Mouse (Mus musculus) frontal cortex, postnatal 36 days (tissue): ENCODE results near the gene Plin4.

Experiments
- DNase-seq, 2 experiments: peaks; one replicate each; pipeline ENCODE4 v3.0.0; 2022; ENCODE audit warnings: low spot score in 2 of 2

Gene Plin4

DNA sequence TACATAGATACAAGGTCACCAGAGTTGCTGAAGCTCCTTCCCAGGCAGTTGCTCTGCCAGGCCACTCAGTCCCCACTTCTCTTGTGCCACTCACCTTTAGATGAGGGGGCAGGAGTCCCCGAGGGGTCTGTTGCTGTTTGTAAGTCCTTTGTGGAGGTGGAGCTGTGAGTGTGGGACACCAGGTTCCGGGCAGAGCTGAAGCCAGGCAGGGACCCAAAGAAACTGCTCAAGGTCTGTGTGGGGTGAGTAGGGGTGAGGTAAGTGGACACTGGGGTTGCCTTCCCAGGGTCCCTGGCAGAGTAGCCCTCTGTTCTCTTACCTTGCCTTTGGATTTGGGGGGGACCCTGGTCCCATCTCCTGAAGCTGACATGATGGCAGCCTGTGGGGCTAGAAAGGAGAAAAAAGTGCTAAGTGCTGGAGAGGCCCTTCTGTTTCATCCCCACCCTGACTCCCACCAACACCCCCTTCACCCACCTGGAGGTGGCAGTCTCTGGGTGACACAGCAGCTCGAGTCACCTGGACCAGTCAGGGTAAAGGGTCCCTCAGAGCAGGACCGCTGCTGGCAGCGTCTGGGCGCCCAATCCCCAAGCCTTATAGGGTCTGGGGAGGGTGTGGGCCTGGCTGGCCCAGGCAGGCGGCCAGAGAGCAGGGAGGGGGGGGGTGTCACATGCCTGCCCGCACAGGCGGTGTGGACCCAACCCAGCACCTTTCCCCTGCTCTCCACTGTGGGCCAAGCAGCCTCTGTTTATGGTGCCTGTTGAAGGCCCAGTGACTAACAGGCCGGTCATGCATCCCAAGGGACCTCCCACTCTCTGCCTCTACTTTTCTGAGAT, at the start of gene Plin4:
Gene Plin4 (minus strand): TSS at position 585 of the 833 bp plus-strand sequence.
- no peak for DNase-seq

DNA sequence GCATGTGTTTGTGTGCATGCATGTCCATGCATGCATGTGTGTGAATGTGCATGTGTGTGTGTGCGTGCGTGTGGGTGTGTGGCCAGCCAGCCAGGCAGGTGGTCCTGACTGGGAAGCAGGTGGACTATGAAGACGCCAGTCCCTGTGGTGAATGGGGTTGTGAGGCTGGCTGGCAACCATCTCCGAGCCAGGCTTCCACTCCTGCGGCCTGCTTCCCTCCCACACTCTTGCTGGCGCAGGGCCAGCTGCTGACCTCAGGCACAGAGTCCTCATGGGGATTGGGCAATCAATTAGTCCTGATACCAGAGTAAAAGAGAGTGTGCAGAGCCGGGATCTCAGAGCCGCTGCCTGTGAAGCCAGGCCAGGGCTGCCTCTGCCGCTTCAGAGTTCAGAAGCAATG, 44.0 kb upstream of the Plin4 start:
- no peak for DNase-seq

DNA sequence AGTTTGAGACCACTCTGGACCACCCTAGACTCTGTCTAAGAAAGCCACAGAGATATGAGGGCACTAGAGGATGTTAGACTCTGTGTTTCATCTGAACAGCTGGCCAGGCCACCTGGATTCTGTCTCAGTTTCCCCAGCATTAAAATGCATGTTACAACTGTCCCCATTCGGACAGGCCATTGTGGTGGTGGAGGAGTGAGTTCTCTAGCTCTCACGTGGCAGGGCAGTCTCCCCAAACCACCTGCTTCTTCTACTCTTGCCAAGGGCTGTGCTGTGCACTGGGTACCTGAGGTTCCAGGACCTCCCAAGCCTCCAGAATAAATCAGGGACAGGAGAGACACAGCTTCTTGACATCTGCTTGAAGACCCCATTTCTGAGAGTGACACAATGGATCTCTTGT, 40.3 kb upstream of the Plin4 start:
- DNase-seq: no peak

DNA sequence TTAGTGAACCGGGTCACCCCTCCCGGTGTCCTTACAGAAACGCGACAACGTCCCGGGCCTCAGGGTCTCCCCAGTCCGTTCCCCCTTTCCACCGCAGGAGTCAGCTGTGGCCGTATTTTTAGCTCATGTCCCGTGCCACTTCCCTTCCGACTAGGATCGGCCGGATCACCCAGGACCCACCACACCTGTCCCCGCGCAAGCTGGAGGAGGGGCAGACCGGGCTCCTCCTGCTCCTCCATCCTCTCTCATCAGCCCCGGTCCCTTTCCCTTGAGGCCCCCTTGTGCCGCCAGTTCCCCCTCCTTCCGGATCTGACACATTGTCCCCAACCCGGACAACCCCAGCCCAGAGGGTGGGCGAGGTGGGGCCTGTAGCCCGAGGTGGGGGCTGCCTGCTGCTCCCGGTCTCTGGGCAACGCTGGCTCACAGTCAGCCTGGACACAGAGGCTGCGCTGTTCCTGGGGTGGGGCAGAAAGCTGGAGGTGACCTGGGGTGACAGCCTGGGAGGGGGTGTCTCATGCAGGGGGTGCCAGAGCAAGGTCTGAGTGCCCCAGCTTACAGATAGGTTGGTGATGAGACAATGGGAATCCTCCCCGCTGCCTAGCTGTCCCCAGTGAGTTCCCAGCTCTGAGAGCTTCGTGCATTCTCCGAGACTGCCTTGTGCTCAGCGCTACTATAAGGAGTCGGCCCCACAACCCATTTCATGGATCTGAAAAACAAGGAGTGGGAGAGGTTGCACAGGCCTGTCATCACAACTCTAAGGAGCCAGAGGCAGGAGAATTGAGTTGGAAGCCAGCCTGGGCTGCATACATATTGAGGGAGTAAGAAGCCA, 39.4 kb upstream of the Plin4 start:
- no peak for DNase-seq

DNA sequence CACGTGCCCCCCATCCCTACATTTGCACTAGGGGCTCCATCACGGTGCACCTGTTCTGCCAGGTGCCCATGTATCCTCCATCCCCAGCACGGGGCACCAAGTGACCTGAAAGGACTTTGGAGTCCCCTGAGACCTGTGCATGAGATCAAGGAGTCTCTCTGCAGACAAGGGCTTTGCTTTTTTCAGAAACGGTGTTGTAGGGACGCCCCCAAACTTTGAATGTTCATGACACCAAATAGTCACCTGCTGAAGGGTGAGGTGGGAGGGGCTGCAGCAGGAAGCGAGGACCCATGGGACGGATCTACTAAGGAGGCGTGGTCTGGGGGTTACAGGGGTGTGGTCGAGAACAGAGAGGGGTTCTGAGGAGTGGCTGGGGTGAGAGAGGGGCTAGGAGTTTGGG, 38.7 kb upstream of the Plin4 start:
- no peak for DNase-seq

DNA sequence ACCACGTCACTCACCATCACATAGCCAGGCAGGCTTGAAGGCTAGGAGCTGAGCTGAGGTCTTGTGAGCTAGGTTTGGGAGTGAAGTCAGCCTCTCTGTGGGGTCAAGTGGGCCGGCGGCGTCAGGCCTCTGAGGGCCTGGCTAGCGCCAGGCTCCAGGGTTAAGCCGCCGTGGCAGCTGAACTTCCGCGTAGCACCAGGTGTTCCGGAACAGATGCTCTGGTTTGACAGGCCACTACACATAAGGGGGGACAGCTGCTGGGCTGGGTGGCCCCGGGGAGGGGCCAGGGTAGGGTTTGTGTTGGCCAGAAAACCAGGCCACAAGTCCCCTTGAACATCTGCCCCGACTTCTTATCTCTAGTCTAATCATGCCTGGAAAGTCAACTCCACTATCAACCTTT, 37.8 kb upstream of the Plin4 start:
- no peak for DNase-seq

DNA sequence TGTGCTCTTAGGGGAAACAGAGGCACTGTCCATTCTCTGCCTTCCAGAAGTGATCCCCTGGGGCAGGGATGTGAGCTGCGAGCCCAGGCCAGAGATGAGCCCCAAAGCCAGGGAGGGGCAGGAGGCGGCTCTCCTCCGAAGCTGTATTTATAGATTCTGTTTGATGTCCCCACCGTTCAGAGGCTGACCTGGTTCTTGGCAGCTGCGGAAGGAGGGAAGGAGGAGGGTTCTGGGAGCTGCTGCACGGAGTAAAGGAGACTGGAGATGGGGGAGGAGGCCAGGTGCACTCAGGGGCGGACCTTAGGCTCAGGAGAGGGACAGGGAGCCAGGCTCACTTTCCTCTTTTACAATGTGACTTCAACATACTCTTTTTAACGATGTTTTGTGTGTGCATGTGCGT, 36.5 kb upstream of the Plin4 start:
- DNase-seq: no peak

DNA sequence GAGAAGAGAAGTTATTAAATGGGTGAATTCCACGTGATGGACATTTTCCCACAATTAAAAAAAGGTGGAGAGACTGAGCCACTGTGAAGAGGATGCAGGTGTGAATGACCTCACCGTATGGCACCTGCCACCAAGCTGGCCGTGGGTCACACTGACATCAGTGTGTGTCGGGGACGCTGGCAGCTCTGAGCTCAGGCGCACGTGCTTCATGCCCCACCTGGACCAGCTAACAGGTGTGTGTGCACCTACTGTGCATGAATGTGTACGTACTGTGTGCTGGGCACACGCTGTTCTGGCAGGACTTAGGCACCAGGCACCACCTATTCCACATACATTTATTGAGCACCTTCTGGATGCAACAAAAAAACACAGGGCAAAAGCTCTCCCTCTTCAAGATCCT, 34.9 kb upstream of the Plin4 start:
- no peak for DNase-seq

DNA sequence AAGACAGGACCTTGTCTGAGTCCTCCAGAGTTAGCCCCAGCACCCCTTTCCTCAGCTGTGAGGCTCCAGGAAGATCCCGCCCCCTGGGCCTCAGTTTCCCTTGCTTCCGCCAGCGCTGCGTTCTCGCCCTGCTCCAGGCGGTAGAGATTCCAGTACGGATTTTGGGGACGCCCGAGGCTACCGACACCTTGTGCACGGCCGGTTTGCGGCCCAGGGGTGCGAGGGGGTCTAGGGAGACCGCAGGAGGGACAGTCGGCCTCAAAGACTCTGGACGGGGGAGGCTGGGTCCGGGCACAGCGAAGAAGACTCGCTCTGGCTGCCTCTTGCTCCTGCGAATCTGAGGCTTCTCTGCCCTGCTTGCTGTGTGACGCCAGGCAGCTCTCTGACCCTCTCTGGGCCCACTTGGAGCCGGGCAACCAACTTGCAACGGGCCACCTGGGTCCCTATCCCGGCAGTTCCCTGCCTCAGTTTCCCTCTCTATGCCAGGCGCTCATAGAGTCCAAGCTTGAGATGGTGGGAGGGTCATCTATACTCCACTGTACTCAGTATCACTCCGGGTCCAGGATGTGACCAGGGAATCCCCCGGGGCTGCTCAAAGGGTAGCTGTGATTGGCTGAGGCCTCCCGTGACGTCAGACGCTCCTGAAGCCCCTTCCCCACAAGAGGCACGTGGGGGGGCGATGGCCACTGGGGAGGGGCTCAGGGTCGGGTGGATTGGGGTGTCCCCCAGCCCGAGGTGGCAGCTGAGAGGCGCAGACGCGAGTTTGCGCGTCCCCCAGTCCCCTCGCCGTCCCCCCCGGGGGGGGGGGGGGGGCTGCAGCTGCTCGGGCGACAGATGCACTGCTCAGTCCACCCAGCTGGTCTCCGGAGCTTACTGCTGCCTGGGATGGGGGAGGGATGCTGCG, 32.4 kb upstream of the Plin4 start:
- DNase-seq: peak; percentile 74 to 76

DNA sequence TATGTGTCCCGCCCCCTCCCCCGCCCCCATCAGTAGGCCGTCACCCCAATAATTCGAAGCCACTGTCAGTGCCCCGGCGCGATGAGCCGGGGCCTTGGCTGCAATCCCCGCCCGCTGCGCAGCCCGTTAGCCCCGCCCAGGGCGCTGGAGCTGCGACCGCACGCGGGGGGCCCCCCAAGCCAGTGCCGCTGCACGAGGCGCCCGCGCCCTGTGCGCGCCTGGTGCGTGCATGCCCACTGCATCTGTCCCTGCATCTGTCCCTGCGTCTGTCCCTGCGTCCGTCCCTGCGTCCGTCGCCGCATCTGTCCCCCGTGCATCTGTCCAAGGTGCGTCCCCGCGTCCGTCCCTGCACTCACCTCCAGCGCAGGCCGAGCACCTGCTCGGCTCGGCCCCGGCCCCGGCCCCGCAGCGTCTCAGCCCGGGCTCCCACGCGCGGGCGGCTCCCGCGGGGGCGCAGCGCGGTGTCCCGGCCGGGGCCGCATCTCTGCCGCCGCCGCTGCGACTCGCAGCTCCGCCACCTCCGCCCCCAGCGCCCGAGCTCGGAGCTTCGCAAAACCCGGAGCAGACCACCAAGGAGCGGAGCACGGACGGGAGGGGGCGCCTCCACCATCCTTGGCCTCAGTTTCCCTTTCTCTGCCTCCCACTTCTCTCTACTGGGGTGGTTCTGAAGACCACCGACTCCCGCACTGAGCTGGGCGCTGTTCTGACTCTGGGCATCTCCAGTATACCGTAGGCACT, 30.4 kb upstream of the Plin4 start, which contains the start of gene Sema6b:
Gene Sema6b (minus strand): TSS at position 486 of the 738 bp plus-strand sequence.
- peak; percentile 83 to 85 for DNase-seq

DNA sequence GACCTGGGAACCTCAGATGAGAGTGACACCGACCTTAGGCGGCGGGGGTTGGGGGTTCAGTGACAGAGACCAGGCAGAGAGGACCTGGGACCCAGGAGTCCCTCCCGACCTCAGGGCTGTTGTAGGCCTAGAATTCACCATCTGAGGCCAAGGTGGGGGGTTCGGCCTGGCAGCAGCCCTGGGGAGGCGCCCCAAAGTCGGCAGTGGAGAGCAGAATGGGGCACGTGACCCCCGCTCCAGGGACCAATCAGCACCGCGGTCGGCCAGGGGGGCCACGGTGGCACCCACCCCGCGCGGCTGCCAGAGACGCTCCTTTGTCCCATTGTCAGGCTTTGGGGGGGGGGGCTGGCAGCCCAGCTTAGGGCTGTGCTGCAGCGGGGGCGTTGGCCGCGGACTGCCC, 29.8 kb upstream of the Plin4 start:
- no peak for DNase-seq

DNA sequence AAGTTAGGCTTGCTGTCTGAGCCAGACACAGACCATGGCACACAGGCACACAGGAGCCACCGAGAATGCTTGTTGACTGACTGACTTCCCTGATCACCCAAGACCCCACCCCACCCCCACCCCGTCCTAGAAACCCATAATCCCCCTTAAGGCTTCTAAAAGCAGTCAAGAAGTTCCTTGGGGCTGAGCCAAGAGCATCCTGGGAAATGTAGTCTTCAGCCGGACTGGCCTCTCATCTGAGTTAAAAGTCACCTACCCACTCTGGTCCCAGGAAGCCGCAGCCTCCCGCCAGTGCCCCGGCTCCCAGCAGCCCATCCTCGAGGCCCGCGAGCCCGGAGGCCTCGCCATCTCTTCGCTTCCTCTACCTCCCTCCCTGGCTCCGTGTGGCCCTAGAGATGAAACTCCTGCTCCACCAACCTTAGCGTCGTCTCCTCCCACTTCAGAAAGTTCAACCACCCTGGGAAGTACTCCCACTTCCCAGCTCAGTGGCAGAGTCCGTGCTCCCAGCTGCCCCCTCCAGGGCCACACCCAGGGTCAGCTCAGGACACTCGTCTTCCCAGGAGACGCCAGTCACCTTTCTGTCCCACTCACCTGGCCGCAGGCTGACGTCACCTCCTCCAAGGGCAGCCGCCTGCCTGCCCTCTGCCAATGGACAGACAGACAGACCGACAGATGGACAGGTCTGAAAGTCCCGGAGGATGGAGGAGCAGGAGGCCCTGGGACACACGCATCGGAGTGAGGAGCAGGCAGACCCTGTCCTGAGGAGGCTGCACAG, 28.4 kb upstream of the Plin4 start:
- DNase-seq: no peak

DNA sequence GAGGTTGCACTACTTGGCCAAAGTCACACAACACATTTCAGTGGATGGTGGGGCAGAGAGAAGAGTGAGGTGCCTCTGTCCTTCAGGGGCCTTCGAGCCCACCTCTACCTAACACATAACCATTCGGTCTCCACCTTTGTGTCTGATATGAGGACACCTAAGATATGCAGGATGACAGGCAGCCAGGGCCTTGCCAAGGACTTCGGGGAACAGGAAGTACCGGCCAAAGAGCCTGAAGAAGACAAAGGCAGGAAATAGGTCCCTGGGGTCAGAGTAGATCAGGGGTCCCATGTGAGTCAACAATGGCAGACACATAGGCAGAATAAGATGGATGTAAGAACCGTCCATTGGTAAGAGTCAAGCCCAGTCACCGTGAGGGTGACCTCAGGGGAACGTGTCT, 27.0 kb upstream of the Plin4 start:
- DNase-seq: no peak

DNA sequence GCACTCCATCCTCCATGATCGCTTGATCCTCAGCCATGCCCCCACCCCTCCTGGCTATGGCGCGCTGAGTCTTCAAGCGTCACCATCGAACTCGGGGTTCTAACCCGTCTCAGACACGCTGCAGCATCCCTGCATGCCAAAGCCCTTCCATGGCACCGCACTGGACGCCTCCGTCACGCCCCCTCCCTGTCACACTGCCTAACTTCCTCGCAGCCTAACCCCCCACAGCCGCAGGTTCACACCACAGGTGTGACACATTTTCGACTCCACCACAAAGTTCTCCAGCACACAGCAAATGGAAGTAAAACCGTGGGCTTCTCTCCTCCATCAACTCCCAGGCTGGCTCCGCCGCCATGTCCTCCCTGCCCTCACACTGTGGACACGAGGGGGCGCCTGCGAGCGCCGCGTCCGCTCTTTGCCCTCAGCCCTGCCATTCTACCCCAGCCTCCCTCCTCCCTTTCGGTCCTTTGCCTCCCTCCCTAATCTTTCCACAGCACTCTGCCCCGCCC, 24.9 kb upstream of the Plin4 start:
- DNase-seq: peak in 1 of 2 experiments; percentile 46

DNA sequence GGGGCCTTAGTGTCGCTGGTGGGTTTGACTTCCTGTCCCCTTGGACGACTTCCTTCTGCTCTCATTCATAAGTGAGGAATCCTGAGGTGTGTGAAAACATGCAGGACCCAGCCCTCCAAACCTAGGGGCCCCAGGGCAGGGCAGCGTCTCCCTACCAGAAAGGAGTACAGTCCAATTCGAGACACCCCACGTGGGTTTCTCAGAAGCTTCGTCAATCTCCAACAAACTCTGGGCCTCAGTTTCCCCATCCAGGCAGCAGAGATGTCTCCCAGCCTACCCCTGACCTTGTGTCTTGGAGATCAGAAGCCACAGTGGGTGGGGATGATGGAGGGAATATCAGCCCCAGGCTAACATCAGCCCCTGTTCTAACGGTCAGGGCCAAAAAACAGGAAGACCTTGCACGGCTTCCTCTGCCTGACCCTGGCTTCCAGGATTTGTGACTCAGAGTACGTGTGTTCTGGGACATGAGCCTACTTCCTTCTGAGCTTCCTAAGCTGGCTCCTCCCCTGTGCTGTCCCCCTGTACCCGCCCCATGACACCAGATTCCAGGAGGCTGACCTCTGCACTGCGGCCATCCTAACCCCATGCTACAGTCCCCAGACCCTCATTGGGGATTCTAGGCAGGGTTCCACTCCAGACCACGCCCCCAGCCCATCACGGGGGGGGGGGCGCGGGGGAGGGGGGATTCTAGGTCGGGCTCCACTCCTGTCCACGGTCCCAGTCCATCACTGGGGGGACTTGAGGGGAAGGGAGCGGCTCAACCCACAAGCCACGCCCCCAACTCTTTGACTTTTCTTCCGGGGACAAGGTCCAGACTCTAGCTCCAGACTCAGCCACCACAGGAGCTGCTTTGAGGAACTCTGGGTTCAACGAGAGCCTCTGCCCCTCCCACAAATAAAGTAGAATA, 24.1 kb upstream of the Plin4 start:
- no peak for DNase-seq

DNA sequence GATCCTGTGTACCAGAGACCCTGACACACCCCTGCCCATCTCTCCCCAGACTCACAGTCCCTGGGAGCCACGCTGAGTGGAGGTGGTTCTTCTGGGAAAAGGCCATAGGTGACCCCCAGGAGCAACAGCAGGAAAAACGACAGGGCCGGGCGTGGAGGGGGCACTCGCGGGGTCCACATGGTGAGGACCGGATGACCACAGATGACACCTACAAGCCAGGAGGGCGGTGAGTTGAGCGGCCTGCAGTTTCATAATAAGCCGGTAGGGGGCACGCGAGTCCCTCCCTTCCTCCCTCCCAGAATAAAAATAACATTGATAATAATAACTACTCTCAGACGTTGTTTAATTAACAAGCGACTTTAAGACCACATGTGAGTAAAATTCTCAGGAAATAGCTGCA, 23.1 kb upstream of the Plin4 start:
- peak in 1 of 2 experiments; percentile 62 for DNase-seq

DNA sequence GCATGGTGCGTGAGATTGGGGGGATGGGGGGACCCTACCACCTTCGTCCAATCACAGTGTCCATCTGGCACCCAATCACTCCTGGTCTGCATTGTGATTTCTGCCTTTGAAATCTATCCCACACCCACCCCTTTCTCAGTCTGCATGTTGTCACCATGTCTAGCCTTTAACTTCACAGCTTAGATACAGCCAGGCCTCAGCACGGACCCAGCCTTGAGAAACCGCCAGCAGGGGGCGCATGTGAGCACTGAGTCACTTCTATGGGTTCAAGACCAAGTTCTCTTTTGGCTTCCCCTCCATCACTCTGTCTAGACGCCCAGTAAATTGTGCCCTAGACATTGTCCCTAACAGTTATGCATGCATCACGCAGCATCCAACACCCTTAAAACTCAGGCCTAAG, 22.2 kb upstream of the Plin4 start:
- DNase-seq: peak in 1 of 2 experiments; percentile 60

DNA sequence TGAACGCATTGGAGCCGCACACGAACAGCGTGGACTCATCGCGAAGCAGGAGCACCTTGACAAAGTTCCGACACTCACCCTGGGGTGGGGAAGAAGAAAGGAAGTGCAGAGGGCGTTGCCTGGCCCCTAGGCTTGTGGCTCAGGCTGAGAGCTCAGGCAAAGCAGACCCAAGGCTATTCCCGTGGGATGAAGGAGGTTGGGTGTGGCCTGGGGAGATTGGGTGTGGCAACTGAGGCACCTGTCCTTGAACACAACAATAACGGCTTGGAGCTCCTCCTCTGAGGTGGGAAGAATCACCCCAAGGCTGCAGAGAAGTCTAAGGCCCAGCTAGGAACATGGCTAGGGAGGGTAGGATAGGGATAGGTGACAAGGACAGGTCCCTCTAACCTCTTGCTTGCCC, 21.5 kb upstream of the Plin4 start:
- no peak for DNase-seq

DNA sequence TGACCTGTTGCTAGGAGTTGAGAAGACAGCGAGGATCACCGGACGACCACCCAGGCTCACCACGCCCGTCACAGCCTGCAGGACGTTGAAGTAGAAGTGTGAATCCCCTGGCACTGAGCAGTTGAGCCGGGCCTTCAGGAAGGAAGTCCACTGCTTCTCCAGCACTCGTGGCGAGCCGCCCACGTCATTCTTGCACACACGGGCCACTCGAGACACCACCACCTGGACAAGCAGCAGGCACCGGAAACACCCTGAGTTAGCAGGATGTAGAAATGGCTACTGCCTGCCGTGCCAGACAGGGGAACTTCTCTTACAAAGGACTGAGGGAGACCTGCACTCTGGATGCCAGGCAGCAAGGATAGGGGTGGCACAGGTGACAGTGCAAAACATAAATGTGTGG, 18.6 kb upstream of the Plin4 start:
- DNase-seq: no peak
